Mouse (Mus musculus): ENCODE measurements around the gene Helz.

- TF ChIP-seq CTCF (IDR thresholded peaks at IDR 0.05; ENCODE audit: low read depth) (no peak), EP300 (optimal IDR thresholded peaks at IDR 0.05) (no peak)
These were observed 104.4 kb downstream of the Helz start for GRCm38 (mm10) chr11:107652137-107652536.
